Mouse (Mus musculus) regulatory T cell (primary cell): ENCODE measurements around the gene Uba2.

Source experiments
- in situ Hi-C: fragments of 300-600 bp; cut with MboI, MseI; formaldehyde crosslinking; loops from one replicate; pipeline ENCODE4 v1.15.1; 2025; ENCODE audit warnings: high pct_unique_total_duplicates

Gene Uba2

GRCm38 (mm10) chr7:34094911-34095481, 74.4 kb downstream of the Uba2 start, which contains the start of gene Scgb1b30:
Gene Scgb1b30, plus strand, starts transcription at chr7:34095431.
- in situ Hi-C loops: no loop called here
